Mouse (Mus musculus): ENCODE measurements at regions not wholly inside any gene's neighbourhood (a gene's known extent, or its start where the extent isn't known, plus 50 kb on each side); places are given as distances from the start of the nearest gene placed in this dataset.

DNA sequence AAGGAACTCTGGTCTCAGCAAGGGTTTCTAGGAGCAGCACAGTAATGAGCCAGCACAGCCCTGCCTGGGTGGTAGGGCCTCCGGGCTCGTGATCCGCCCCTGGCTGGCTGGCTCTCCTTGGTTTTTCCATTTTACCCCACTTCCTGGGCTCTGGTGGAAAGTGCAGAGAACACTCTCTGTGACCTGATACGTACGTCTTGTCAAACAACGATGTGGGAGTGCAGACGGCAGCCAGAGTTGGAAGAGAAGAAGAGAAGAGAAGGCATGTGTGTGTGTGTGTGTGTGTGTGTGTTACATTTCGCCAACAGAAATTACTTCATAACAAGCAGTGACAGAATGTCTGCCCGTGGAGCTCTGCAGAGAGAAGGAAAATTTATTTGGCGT is 97.2 kb upstream of the Map4k3 start:
- DNase-seq (ENCODE audit: low spot score) = no peak
- Histone ChIP-seq H3K4me1 (replicated peaks) (peaks cover 16% of the 10 kb centered on the region), H3K36me3 (no peaks in the 10 kb centered on the region), H3K9me3 (no peaks in the 10 kb centered on the region), H3K27me3 (ENCODE audit: insufficient read depth, poor library complexity, severe bottlenecking) (no peaks in the 10 kb centered on the region), H3K27ac (no peak overlapping the region; the same call in 1 of the 2 replicates), H3K4me3 (no peak overlapping the region)
- WGBS = 73% methylated on average over 10 of the region's 10 CpGs

DNA sequence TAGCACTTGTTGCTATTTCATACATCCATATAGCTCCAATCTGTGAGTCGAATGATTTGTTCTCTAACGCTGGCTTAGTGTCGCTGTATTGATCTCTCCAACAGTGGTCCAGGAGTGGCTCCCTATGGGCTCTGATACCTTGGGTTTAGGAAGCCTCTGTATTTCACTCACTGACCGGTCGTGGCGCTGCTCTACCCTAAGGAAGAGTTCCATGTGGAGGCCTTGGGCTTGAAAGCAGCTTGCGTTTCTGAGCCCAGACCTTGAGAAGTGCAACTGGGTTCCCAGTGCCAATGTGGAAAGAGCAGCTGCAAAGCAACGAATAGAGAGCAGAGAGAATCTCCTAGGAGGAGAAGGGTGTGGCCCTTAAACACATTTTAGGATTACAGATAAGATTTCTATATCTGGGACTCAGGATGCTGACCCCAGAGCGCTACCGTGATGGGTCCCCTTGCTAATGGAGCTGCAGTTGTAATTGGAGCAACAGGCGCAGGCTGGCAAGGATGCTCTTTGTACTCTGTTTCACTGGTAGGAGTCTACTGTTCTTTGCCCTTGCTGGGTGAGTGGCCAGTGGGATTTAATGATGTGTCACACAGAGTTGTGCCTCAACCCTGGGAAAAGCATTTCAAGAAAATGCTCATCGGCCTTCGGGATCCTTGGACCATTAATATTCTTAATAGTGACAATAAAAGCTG is 96.7 kb upstream of the Map4k3 start:
- WGBS = 80% methylated on average over 13 of the region's 13 CpGs
- no peaks in the 10 kb centered on the region for H3K9me3 ChIP-seq

DNA sequence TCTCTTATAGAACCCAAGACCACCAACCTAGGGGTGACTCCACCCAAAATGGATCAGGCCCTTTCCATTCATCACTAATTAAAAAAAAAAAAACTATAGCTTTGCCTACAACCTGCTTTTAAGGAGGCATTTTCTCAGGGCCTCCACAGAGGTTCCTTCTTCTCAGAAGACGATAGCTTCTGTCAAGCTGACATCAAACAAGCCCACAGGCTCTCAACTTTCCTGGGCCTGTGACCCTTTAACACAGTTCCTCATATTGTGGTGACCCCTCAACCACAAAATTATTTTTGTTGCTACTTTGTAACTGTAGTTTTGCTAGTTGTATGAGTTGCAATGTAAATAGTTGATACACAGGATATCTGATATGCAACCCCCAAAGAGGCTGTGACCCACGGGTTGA is 96.0 kb upstream of the Map4k3 start:
- Histone ChIP-seq H3K4me1 (replicated peaks) (peaks cover 16% of the 10 kb centered on the region), H3K4me3 (no peak overlapping the region), H3K9me3 (no peaks in the 10 kb centered on the region), H3K36me3 (no peaks in the 10 kb centered on the region), H3K27me3 (ENCODE audit: insufficient read depth, poor library complexity, severe bottlenecking) (no peaks in the 10 kb centered on the region), H3K27ac (no peak overlapping the region)
- 77% methylated on average over 2 of the region's 2 CpGs for WGBS
- DNase-seq (ENCODE audit: low spot score) = no peak

More for the DNA sequence above, 96.7 kb upstream of the Map4k3 start:
- DNase-seq (ENCODE audit: low spot score) = no peak
- Histone ChIP-seq H3K27me3 (ENCODE audit: insufficient read depth, poor library complexity, severe bottlenecking) (no peaks in the 10 kb centered on the region), H3K4me3 (no peak overlapping the region), H3K27ac (no peak overlapping the region; the same call in 1 of the 2 replicates), H3K4me1 (replicated peaks) (peaks cover 16% of the 10 kb centered on the region), H3K36me3 (no peaks in the 10 kb centered on the region)

DNA sequence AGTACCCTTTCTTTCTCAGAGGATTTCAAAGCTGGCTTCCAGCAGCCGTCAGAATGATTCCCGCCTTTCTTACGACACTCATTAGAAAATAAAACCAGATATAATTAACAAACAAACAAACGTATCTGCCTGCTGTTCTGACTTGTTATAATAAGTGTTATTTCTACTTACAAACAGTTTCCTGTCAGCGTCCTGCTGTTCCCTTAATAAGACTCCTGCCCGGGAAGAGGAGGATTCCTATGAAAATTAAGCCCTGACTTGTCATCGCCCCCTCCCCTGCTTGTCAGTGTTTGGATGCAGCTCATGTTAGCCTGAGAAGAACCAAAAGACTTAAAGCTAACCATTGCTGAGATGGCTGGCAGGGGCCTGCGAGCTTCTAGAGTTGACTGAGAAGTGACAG is 92.6 kb upstream of the Map4k3 start:
- Histone ChIP-seq H3K4me1 (replicated peaks) (peaks cover 15% of the 10 kb centered on the region), H3K9me3 (no peaks in the 10 kb centered on the region; the same call in 1 of the 2 replicates), H3K27ac (no peak overlapping the region), H3K36me3 (no peaks in the 10 kb centered on the region), H3K4me3 (no peak overlapping the region), H3K27me3 (ENCODE audit: insufficient read depth, poor library complexity, severe bottlenecking) (no peaks in the 10 kb centered on the region)
- no peak for DNase-seq (ENCODE audit: low spot score)
- WGBS = 66% methylated on average over 8 of the region's 8 CpGs

DNA sequence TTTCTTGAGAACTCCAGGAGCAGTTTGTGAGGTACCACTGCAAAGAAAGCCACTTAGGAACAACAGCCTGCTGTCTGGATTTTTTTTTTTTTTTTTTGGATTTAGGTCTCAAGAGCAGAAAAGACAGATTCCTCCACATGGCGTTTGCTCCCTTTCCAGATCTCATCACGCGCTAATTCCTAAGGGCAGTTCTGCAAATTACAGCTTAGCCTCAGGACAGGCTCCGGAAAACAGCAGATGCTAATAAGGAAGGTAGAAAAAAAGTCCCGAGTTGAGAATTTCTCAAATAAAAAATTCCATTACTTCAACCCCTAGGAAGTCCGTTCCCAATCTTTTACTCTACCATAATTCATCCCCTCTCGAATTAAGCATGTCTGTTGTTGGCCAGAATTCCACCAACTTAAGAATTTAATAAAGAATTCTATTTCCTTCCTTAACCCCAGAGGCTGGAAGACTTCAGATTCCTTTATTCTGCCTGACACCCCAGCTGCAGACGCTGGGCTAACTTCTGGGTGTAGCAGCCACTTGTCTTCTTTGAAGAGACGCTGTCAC is 90.3 kb upstream of the Map4k3 start:
- Histone ChIP-seq H3K27me3 (ENCODE audit: insufficient read depth, poor library complexity, severe bottlenecking) (no peaks in the 10 kb centered on the region), H3K27ac (no peak overlapping the region), H3K4me3 (no peak overlapping the region), H3K9me3 (peaks cover 4% of the 10 kb centered on the region; the same call in 1 of the 2 replicates), H3K4me1 (replicated peaks) (0 out of 2 replicates have a peak, but pooled peaks cover 4% of the 10 kb centered on the region), H3K36me3 (no peaks in the 10 kb centered on the region)
- DNase-seq (ENCODE audit: low spot score) = no peak
- WGBS = 77% methylated on average over 9 of the region's 9 CpGs

DNA sequence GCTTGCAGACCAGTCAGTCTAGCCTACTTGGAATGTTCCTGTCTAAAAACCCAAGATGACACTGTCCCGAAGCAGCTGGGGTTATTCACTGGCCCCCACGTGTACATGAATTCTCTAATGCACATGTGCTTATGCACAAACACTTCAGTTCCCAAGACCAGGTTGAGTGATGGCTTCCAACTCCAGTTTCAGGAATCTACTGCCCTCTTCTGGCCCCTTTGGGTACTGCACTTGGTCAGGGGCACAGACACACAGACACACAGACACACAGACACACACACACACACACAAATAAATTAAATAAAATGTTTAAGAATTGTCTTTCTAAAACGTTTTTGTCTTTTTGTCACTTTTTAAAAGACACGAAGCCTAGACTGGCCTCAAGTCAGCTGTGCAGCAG is 87.5 kb upstream of the Map4k3 start:
- Histone ChIP-seq H3K4me3 (no peak overlapping the region), H3K36me3 (no peaks in the 10 kb centered on the region), H3K27ac (no peak overlapping the region), H3K9me3 (peaks cover 4% of the 10 kb centered on the region; the same call in 1 of the 2 replicates), H3K4me1 (replicated peaks) (0 out of 2 replicates have a peak, but pooled peaks cover 4% of the 10 kb centered on the region), H3K27me3 (ENCODE audit: insufficient read depth, poor library complexity, severe bottlenecking) (no peaks in the 10 kb centered on the region)
- 76% methylated on average over 4 of the region's 4 CpGs for WGBS
- DNase-seq (ENCODE audit: low spot score) = peak; percentile 48

DNA sequence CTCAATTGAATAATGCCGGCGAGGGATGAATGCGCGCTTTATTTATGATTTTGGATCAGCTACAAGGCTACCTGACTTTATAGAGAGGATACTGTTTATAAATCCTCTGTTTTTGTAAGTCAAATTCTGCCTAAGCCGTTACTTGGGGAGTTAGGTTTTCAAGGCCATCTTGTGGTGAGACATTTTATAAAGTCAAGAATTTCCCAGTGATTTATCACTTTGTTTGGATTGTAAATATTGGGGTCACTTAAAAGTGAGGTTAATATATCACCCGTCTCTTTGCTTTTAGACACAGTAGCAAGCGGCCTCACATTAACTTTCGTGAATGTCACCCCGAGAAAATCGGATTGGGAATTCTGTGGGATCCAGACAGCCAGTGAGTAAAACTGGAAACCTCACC is 84.9 kb upstream of the Map4k3 start:
- Histone ChIP-seq H3K27ac (no peak overlapping the region), H3K27me3 (ENCODE audit: insufficient read depth, poor library complexity, severe bottlenecking) (no peaks in the 10 kb centered on the region), H3K36me3 (no peaks in the 10 kb centered on the region), H3K9me3 (peaks cover 4% of the 10 kb centered on the region; the same call in 1 of the 2 replicates), H3K4me3 (no peak overlapping the region), H3K4me1 (replicated peaks) (0 out of 2 replicates have a peak, but pooled peaks cover 4% of the 10 kb centered on the region)
- 93% methylated on average over 10 of the region's 10 CpGs for WGBS
- DNase-seq (ENCODE audit: low spot score) = no peak

DNA sequence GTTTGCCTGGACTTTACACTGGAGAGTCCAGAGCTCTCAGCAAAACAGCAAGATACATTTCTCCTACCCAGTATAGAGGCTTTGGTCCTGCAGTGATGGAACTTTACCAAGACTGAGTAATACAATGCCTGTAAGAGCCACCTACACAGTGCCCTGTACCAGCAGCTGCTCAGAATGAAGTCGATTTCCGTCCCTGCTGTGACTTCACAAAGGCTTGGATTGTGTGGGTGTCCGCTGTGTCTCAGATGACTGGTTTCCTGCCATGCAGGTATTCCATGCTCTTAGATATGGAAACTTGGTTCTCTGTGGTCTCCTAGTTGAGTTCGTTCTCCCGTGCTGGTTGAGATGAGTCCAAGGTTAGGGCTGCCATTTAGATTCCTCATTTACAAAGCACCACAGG is 81.0 kb upstream of the Map4k3 start:
- 70% methylated on average over 5 of the region's 5 CpGs for WGBS
- Histone ChIP-seq H3K4me3 (no peak overlapping the region), H3K27ac (no peak overlapping the region), H3K27me3 (ENCODE audit: insufficient read depth, poor library complexity, severe bottlenecking) (no peaks in the 10 kb centered on the region), H3K9me3 (no peaks in the 10 kb centered on the region), H3K4me1 (replicated peaks) (no peaks in the 10 kb centered on the region), H3K36me3 (no peaks in the 10 kb centered on the region)
- DNase-seq (ENCODE audit: low spot score) = no peak

DNA sequence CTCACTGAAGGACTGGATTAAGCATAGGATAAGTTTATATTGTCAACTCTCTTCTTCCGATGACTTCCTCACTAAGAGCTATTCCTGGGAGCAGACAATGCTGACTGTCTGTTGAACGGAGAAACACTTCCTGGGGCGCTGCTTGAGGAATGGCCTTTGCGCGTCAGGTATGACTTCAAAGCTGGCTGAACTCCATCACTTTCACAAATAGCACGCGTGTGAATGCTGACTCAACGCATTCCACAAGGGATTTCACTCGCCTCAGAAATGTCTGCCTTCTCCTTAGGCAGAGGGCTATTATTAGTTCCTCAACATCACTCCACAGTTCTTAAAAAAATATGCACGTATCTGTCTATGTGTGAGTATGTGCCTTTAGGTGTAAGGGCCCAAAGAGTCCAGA is 79.8 kb upstream of the Map4k3 start:
- Histone ChIP-seq H3K4me3 (no peak overlapping the region), H3K27me3 (ENCODE audit: insufficient read depth, poor library complexity, severe bottlenecking) (no peaks in the 10 kb centered on the region), H3K9me3 (no peaks in the 10 kb centered on the region), H3K4me1 (replicated peaks) (no peaks in the 10 kb centered on the region), H3K36me3 (no peaks in the 10 kb centered on the region), H3K27ac (no peak overlapping the region)
- 78% methylated on average over 10 of the region's 10 CpGs for WGBS
- DNase-seq (ENCODE audit: low spot score) = no peak

DNA sequence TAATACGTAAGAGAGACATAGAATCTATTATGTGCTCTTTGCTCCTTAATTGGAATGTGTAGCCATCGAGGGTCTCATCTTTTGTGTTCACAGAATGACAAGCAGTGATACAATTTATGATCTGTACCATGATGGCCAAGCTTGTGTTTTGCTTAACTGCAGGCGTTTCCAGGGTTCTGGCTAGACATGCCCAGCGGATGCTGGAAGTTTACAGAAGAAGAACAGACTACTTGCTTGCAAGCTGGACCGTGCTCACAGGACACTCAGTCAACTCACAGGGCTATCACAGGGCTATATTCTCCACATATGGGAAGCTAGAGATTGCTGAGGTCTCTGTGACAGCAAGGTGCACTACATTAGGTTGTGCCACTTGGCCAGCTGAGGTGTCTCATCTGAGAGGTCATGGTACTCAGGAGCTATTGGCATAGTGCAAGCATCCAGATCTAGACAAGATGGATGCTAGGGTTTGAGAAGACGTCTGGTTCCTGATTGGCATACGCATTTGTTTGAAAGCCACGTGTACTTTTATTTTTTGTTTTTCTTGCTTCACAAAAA is 75.2 kb upstream of the Map4k3 start:
- H3K9me3 ChIP-seq = no peaks in the 10 kb centered on the region
- no peaks in the 10 kb centered on the region for H3K36me3 ChIP-seq
- DNase-seq (ENCODE audit: low spot score) = no peak
- H3K4me1 ChIP-seq (replicated peaks) = peaks cover 20% of the 10 kb centered on the region
- H3K27ac ChIP-seq = no peak overlapping the region
- no peaks in the 10 kb centered on the region for H3K27me3 ChIP-seq (ENCODE audit: insufficient read depth, poor library complexity, severe bottlenecking)
- 89% methylated on average over 8 of the region's 8 CpGs for WGBS
- no peak overlapping the region for H3K4me3 ChIP-seq

DNA sequence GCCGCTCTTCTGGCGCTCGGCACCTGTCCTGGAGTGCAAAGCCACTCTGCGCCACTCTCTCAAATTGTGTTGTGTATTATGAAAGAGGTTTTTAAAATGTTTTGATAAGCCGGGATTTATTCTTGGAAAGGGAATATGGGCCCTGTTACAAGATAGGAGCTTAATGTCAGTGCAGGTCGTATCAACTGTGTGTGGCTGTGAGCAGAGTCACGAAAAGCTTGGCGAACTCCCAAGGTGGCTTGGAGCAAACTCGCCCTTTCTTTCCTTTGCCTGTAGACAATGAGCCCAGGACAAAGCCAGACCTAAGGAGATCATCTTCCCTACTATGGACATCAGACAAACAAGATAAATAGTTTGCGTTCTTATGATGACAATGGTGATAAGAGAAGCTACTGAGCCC is 74.3 kb upstream of the Map4k3 start:
- WGBS = 81% methylated on average over 10 of the region's 10 CpGs
- Histone ChIP-seq H3K36me3 (no peaks in the 10 kb centered on the region), H3K4me3 (no peak overlapping the region), H3K27me3 (ENCODE audit: insufficient read depth, poor library complexity, severe bottlenecking) (no peaks in the 10 kb centered on the region), H3K4me1 (replicated peaks) (peaks cover 20% of the 10 kb centered on the region), H3K9me3 (no peaks in the 10 kb centered on the region), H3K27ac (no peak overlapping the region)
- DNase-seq (ENCODE audit: low spot score) = no peak

DNA sequence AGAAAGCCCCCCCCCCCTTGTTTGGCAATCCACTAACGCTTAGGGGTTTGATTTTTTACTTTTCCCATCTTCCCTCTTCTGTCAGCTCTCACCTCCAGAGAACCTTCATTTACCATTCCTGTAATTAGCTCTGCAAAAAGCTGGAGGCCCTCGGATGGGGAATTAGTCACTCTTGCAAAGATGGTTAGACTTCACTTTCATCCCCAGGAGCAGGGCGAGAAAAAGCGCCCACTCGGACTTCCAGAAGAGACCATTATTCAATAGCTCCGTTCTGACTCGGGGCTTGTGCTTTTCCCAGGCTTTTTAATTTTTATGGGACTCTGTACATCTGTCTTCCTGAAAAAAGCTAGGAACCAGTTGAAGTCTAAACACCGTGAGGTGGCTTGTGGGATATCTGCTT is 73.7 kb upstream of the Map4k3 start:
- Histone ChIP-seq H3K4me3 (no peak overlapping the region), H3K27me3 (ENCODE audit: insufficient read depth, poor library complexity, severe bottlenecking) (no peaks in the 10 kb centered on the region), H3K27ac (no peak overlapping the region; the same call in 1 of the 2 replicates), H3K9me3 (no peaks in the 10 kb centered on the region), H3K4me1 (replicated peaks) (peaks cover 20% of the 10 kb centered on the region), H3K36me3 (no peaks in the 10 kb centered on the region)
- 65% methylated on average over 8 of the region's 8 CpGs for WGBS
- no peak for DNase-seq (ENCODE audit: low spot score)

DNA sequence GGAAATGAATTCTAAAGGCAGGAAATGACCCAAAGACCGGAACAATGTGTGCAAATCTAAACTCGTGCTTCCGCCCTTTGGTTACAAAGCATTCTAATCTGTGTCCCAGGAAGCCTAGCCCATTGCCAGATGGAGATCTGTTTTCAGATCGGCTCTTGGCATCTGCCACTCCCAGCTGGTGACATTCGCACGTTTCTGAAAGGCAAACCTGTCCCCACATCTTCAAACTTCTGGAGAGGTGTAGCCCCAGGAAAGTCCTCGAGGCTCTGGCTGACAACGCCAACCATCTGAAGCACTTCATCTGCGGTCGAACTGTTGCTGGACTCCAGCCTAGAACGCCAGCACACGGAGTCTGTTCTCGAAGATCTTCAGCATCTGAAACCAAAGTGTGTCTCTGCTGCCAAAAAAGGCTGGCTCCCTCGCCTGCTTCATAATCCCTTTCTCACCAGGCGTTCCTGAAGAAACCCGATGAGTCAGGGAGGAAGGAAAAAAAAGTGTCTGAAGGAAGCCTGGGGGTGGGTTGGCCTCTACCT is 73.2 kb upstream of the Map4k3 start:
- peak overlapping the region; percentile 64; the same call in 1 of the 2 replicates for H3K27ac ChIP-seq

More for the DNA sequence above, 73.2 kb upstream of the Map4k3 start:
- H3K4me3 ChIP-seq = no peak overlapping the region
- no peak for DNase-seq (ENCODE audit: low spot score)
- H3K27me3 ChIP-seq (ENCODE audit: insufficient read depth, poor library complexity, severe bottlenecking) = no peaks in the 10 kb centered on the region
- H3K36me3 ChIP-seq = no peaks in the 10 kb centered on the region
- H3K9me3 ChIP-seq = no peaks in the 10 kb centered on the region
- peaks cover 20% of the 10 kb centered on the region for H3K4me1 ChIP-seq (replicated peaks)
- WGBS = 54% methylated on average over 16 of the region's 16 CpGs
